Mouse (Mus musculus) MEL (cell line): ENCODE results near the gene Kank1.

ENCODE experiments used
- CTCF ChIP-seq, 3 experiments: IDR thresholded peaks in 2 of 3; conservative IDR thresholded peaks in 1 of 3; 2 replicates each; pipeline ENCODE4 v1.5.1; 2011 to 2012; ENCODE audit warnings: low read length in 3 of 3, low read depth in 2 of 3, mild to moderate bottlenecking in 2 of 3, improper control_type of control experiment in 1 of 3, inconsistent platforms in 1 of 3, mixed read lengths in 1 of 3, moderate library complexity in 1 of 3; ENCODE audit not compliant: control insufficient read depth in 1 of 3, insufficient read depth in 1 of 3, poor library complexity in 1 of 3, severe bottlenecking in 1 of 3
- EP300 ChIP-seq, 2 experiments: IDR thresholded peaks; 2 replicates each; pipeline ENCODE4 v1.6.1; 2011; ENCODE audit warnings: improper control_type of control experiment in 2 of 2, low read length in 2 of 2, low read depth in 1 of 2, mild to moderate bottlenecking in 1 of 2
- GATA1 ChIP-seq: IDR thresholded peaks from 2 replicates; pipeline ENCODE4 v1.6.1; 2011; ENCODE audit warnings: low read depth, low read length, improper control_type of control experiment
- MAX ChIP-seq: IDR thresholded peaks from 2 replicates; pipeline ENCODE4 v1.6.1; 2011; ENCODE audit warnings: low read length, improper control_type of control experiment
- POLR2A ChIP-seq, 2 experiments: IDR thresholded peaks; 2 replicates each; pipeline ENCODE4 v1.6.1; 2011 to 2012; ENCODE audit warnings: low read length in 2 of 2, mild to moderate bottlenecking in 2 of 2, control low read depth in 1 of 2, improper control_type of control experiment in 1 of 2, low read depth in 1 of 2, moderate library complexity in 1 of 2; ENCODE audit not compliant: control insufficient read depth in 1 of 2, insufficient read depth in 1 of 2, poor library complexity in 1 of 2
- TCF12 ChIP-seq: IDR thresholded peaks from 2 replicates; pipeline ENCODE4 v1.6.1; 2014; ENCODE audit warnings: low read depth, mild to moderate bottlenecking, inconsistent platforms, low read length, improper control_type of control experiment, moderate library complexity
- USF1 ChIP-seq: IDR thresholded peaks from 2 replicates; pipeline ENCODE4 v1.6.1; 2014; ENCODE audit warnings: low read depth, mild to moderate bottlenecking, inconsistent platforms, low read length, improper control_type of control experiment, moderate library complexity
- ZC3H11A ChIP-seq: IDR thresholded peaks from 2 replicates; pipeline ENCODE4 v1.6.1; 2012; ENCODE audit warnings: low read depth, mild to moderate bottlenecking, inconsistent platforms, low read length, improper control_type of control experiment
- ZMIZ1 ChIP-seq: IDR thresholded peaks from 2 replicates; pipeline ENCODE4 v1.6.1; 2012; ENCODE audit warnings: low read depth, mild to moderate bottlenecking, inconsistent platforms, low read length, improper control_type of control experiment, moderate library complexity

GRCm38 (mm10) chr19:25308763-25309162, 72.0 kb downstream of the Kank1 start:
- TF ChIP-seq TCF12 = no peak
- no peak for TF ChIP-seq EP300 (IDR thresholded peaks at IDR 0.05; ENCODE audit: low read depth in 1 of 2, low read length in 2 of 2)
- TF ChIP-seq CTCF (IDR thresholded peaks at IDR 0.05 in 2 of 3, conservative IDR thresholded peaks at IDR 0.05 in 1 of 3; ENCODE audit: control insufficient read depth in 1 of 3, insufficient read depth in 1 of 3, low read depth in 2 of 3, low read length in 3 of 3, poor library complexity in 1 of 3, severe bottlenecking in 1 of 3) = no peak
- no peak for TF ChIP-seq POLR2A (IDR thresholded peaks at IDR 0.05; ENCODE audit: control insufficient read depth in 1 of 2, insufficient read depth in 1 of 2, low read depth in 1 of 2, low read length in 2 of 2, poor library complexity in 1 of 2)
- no peak for TF ChIP-seq ZMIZ1
- no peak for TF ChIP-seq ZC3H11A
- TF ChIP-seq MAX = no peak
- TF ChIP-seq GATA1 = no peak
- TF ChIP-seq USF1 = no peak
